Comparison of ENCODE assay signal across 9 mouse cellular contexts in genomic region chr4:118543158-118543530, GRCm38 (mm10). TPM values are rescaled to one million over a fixed set of nuclear protein-coding genes. Genes with fewer than 3 reads are reported as not detected.
DNase-seq lines count a peak whose midpoint lies in the region; ATAC-seq and TF ChIP-seq lines count a peak whose summit lies in the region.
"Had no signal": no experiment of that assay in that cellular context is flagged by ENCODE, and none has a peak within 500 bp of the region (broad histone marks: within the 10 kb centered on the region; RNA-seq: fewer than 3 reads in every experiment).

No protein-coding gene starts in this region.

- 17% methylated on average over 13 of the region's 13 CpGs for WGBS in kidney, embryonic 14.5 days
- WGBS in lung, embryonic 15.5 days, result 13% methylated on average over 13 of the region's 13 CpGs
- WGBS in stomach, embryonic 15.5 days, result 12% methylated on average over 13 of the region's 13 CpGs

- no peaks in the 10 kb centered on the region for H3K27me3 ChIP-seq in testis, adult 2 months (ENCODE audit: control insufficient read depth, insufficient read depth, low read length)
- H3K27me3 ChIP-seq in kidney, embryonic 14.5 days (ENCODE audit: control insufficient read depth, insufficient read depth, low read length), result no peaks in the 10 kb centered on the region
- no peaks in the 10 kb centered on the region for H3K27me3 ChIP-seq in lung, embryonic 15.5 days
- H3K27me3 ChIP-seq in stomach, embryonic 15.5 days (replicated peaks), result no peaks in the 10 kb centered on the region

- 0 out of 2 replicates have a peak overlapping the region, but pooled peaks have one; percentile 4 for H3K4me3 ChIP-seq in testis, adult 2 months (ENCODE audit: control insufficient read depth, low read depth, low read length)
- H3K4me3 ChIP-seq in kidney, embryonic 14.5 days (ENCODE audit: low read length), result peak overlapping the region; percentile 34
- H3K4me3 ChIP-seq in lung, embryonic 15.5 days, result peak overlapping the region; percentile 36
- peak overlapping the region; percentile 40 for H3K4me3 ChIP-seq in stomach, embryonic 15.5 days (replicated peaks)

- H3K36me3 ChIP-seq in testis, adult 2 months (ENCODE audit: control insufficient read depth, insufficient read depth, low read length), result no peaks in the 10 kb centered on the region
- no peaks in the 10 kb centered on the region for H3K36me3 ChIP-seq in kidney, embryonic 14.5 days (ENCODE audit: control insufficient read depth, insufficient read depth, low read length)
- H3K36me3 ChIP-seq in lung, embryonic 15.5 days, result no peaks in the 10 kb centered on the region
- no peaks in the 10 kb centered on the region for H3K36me3 ChIP-seq in stomach, embryonic 15.5 days

- no peak for DNase-seq in testis, postnatal 10 days (ENCODE audit: low spot score)
- peak; percentile 48 to 62 for DNase-seq in frontal cortex, postnatal 36 days (ENCODE audit: low spot score in 2 of 2)
- no peak for DNase-seq in adrenal gland, postnatal 4 days (ENCODE audit: low spot score in 2 of 2)
- no peak for DNase-seq in cerebellum, postnatal 14 days

- TF ChIP-seq POLR2A in testis, adult 2 months (IDR thresholded peaks at IDR 0.05; ENCODE audit: control insufficient read depth, low read depth, low read length), result no peak

- H3K9me3 ChIP-seq in kidney, embryonic 14.5 days (ENCODE audit: control insufficient read depth, low read length), result no peaks in the 10 kb centered on the region
- H3K9me3 ChIP-seq in lung, embryonic 15.5 days, result no peaks in the 10 kb centered on the region
- H3K9me3 ChIP-seq in stomach, embryonic 15.5 days, result no peaks in the 10 kb centered on the region

- H3K27ac ChIP-seq in testis, adult 2 months (ENCODE audit: control insufficient read depth, insufficient read depth, low read depth, low read length), result no peak overlapping the region
- peak overlapping the region; percentile 31; the same call in 1 of the 2 replicates for H3K27ac ChIP-seq in kidney, embryonic 14.5 days (ENCODE audit: low read depth, low read length)
- peak overlapping the region; percentile 89 for H3K27ac ChIP-seq in lung, embryonic 15.5 days
- H3K27ac ChIP-seq in stomach, embryonic 15.5 days, result peak overlapping the region; percentile 91

- H3K4me2 ChIP-seq in kidney, embryonic 14.5 days (replicated peaks; ENCODE audit: low read depth, low read length), result peak overlapping the region; percentile 53
- H3K4me2 ChIP-seq in lung, embryonic 15.5 days, result peak overlapping the region; percentile 52
- peak overlapping the region; percentile 55 for H3K4me2 ChIP-seq in stomach, embryonic 15.5 days

- H3K9ac ChIP-seq in kidney, embryonic 14.5 days (ENCODE audit: low read depth, low read length), result peak overlapping the region; percentile 32; the same call in 1 of the 2 replicates
- H3K9ac ChIP-seq in lung, embryonic 15.5 days, result peak overlapping the region; percentile 15; the same call in 1 of the 2 replicates
- H3K9ac ChIP-seq in stomach, embryonic 15.5 days, result no peak overlapping the region

- ATAC-seq in kidney, embryonic 14.5 days (ENCODE audit: low FRiP score, low TSS enrichment), result no peak
- 0 out of 2 replicates have a peak, but pooled peaks have one; percentile 7 for ATAC-seq in lung, embryonic 15.5 days (ENCODE audit: borderline replicate concordance, extremely low read depth, low FRiP score, low TSS enrichment)
- ATAC-seq in stomach, embryonic 15.5 days (ENCODE audit: insufficient read depth, low FRiP score, low read depth), result peak; percentile 56

- TF ChIP-seq CTCF in testis, adult 2 months (IDR thresholded peaks at IDR 0.05; ENCODE audit: control insufficient read depth, insufficient read depth, insufficient replicate concordance, low read depth, low read length), result no peak

- H3K4me1 ChIP-seq in testis, adult 2 months (ENCODE audit: control insufficient read depth, insufficient read depth, low read length), result peaks cover 10% of the 10 kb centered on the region
- 0 out of 2 replicates have a peak, but pooled peaks cover 4% of the 10 kb centered on the region for H3K4me1 ChIP-seq in kidney, embryonic 14.5 days (ENCODE audit: control insufficient read depth, insufficient read depth, low read length)
- H3K4me1 ChIP-seq in lung, embryonic 15.5 days, result peaks cover 5% of the 10 kb centered on the region
- peaks cover 9% of the 10 kb centered on the region; the same call in 1 of the 2 replicates for H3K4me1 ChIP-seq in stomach, embryonic 15.5 days

RNA-seq across cellular contexts. Expression of gene Tmem125, which starts 0.7 kb away (rescaled TPM):
- polyA plus RNA-seq in testis, adult 2 months (2012; rRNA removed), result 0.25 TPM in 1 of 2 replicates, not detected in the other
- 3.2 and 4.1 TPM in 2 replicates for polyA plus RNA-seq in kidney, embryonic 14.5 days (2014; fragmentation: Nextera tagmentation; extraction: Ambion mirVana)
- 5.8 and 6.3 TPM in 2 replicates for polyA plus RNA-seq in lung, embryonic 15.5 days (2015; fragmentation: Nextera tagmentation; extraction: Ambion mirVana)
- 8.7 and 10.1 TPM in 2 replicates for polyA plus RNA-seq in stomach, embryonic 15.5 days (2015; fragmentation: Nextera tagmentation; extraction: Ambion mirVana)
- total RNA-seq in adrenal gland, postnatal 4 days (2021), result 1 to 10 TPM; 1.2 to 1.9 TPM

RNA-seq across cellular contexts. Expression of gene 2610528J11Rik, which starts 16.3 kb away (rescaled TPM):
- polyA plus RNA-seq in testis, adult 2 months (2012; rRNA removed), result 0.26 and 0.45 TPM in 2 replicates
- 15.5 and 15.6 TPM in 2 replicates for polyA plus RNA-seq in kidney, embryonic 14.5 days (2014; fragmentation: Nextera tagmentation; extraction: Ambion mirVana)
- polyA plus RNA-seq in lung, embryonic 15.5 days (2015; fragmentation: Nextera tagmentation; extraction: Ambion mirVana), result 12.9 and 13.1 TPM in 2 replicates
- polyA plus RNA-seq in stomach, embryonic 15.5 days (2015; fragmentation: Nextera tagmentation; extraction: Ambion mirVana), result 30.4 and 33.8 TPM in 2 replicates
- 1 to 10 TPM; 1.1 to 5.1 TPM for total RNA-seq in adrenal gland, postnatal 4 days (2021)
- polyA plus RNA-seq: cerebellum, adult 2 months had no signal

RNA-seq across cellular contexts. Expression of gene Tie1, which starts 53.3 kb away (rescaled TPM):
- polyA plus RNA-seq in testis, adult 2 months (2012; rRNA removed), result 1.8 and 2.1 TPM in 2 replicates
- 24.6 and 30.4 TPM in 2 replicates for polyA plus RNA-seq in kidney, embryonic 14.5 days (2014; fragmentation: Nextera tagmentation; extraction: Ambion mirVana)
- 85.6 and 86.1 TPM in 2 replicates for polyA plus RNA-seq in lung, embryonic 15.5 days (2015; fragmentation: Nextera tagmentation; extraction: Ambion mirVana)
- 20.6 and 22.9 TPM in 2 replicates for polyA plus RNA-seq in stomach, embryonic 15.5 days (2015; fragmentation: Nextera tagmentation; extraction: Ambion mirVana)
- 10 to 100 TPM; 55.6 to 56.8 TPM for total RNA-seq in adrenal gland, postnatal 4 days (2021)

Comparison
In these comparisons a context has a peak if more than half of its experiments do, and no peak if none do; other contexts are left out.
1. DNase-seq: peak in frontal cortex, postnatal 36 days (2 of 2); none in testis, postnatal 10 days (single experiment), adrenal gland, postnatal 4 days (0 of 2) and cerebellum, postnatal 14 days (0 of 2).
2. Peak in every context shown above with its lines, with median percentiles within 50 percentile points of each other: H3K4me3 ChIP-seq and H3K4me2 ChIP-seq.